Mouse (Mus musculus) neural tube, embryonic 10.5 days (tissue): ENCODE measurements around the gene Slc6a17.

Experiments
- DNase-seq: peaks from one replicate; pipeline ENCODE4 v3.0.0-alpha.2; 2017; ENCODE audit warnings: low spot score; ENCODE audit errors: extremely low spot score

The Slc6a17 gene

DNA sequence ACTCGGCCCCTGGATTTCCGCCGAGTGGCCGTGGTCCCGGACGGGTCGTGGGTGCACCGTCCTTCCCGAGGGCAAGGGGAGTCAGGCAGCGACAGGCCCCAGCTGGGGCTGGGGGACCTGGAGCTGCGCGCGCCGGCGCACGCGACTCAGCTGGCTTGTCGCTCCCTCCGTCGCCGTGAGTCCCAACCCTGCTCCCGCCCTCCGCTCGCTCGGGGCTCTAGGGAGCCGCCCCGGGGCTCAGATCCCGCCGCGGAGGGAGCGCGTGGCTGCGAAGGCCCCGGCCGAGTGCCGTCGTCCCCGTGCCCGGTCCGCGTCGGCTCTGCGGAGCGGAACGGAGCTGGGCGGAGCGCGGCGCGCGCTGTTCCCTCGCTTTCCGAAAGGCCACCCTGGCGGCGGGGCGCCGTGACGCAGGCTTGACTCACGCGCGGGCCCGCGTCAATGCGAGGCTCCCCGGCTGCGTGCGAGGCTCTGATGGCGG is at the start of gene Slc6a17:
Gene Slc6a17 (minus strand): TSS at position 388 of the 478 bp plus-strand sequence.
- DNase-seq: peak; percentile 77

DNA sequence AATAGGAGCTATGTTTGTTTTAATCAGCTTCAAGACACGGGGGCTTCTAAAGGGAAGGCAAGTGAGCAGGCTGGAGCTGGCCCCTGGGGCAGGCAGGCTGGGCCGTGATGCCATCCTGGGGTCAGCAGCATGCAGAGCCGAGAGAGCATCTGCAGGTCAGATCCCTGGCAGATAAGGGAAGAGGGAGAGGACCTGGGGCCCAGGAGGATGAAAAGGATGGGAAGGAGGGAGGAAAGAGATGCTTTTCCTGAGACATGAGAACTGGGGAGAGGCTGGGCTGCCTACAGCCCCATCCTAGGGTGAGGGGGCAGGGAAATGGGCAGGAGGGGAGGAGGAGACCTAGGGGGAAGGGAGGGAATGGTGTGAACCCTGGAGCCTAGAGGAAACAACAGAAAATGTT is 47.5 kb upstream of the Slc6a17 start:
- DNase-seq: no peak

DNA sequence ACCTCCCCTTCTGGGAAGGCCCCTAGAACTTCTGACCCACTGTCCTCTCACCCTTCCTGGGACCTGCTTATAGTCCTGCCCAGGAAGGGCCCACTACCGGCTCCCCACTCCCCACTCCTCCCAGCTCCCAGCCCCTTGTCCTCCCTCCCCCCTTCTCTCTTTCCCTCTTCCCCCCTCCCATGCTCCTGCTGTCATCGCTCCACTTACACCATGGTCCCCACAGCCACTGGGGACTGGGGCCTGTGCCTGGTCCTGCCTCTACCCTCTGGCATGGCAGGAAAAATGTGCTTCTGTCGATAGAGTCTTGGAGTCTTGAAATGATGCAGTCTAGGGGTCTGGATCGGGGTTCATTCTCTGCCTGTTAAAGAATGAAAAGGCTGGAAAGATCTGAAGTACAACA is 46.1 kb upstream of the Slc6a17 start:
- no peak for DNase-seq

GRCm38 (mm10) chr3:107562591-107562990 is 44.8 kb upstream of the Slc6a17 start:
- DNase-seq: no peak

GRCm38 (mm10) chr3:107562104-107562503 is 44.3 kb upstream of the Slc6a17 start:
- DNase-seq: no peak

- peak; percentile 77 for DNase-seq
Observed at GRCm38 (mm10) chr3:107559183-107559582, 41.4 kb upstream of the Slc6a17 start.

DNA sequence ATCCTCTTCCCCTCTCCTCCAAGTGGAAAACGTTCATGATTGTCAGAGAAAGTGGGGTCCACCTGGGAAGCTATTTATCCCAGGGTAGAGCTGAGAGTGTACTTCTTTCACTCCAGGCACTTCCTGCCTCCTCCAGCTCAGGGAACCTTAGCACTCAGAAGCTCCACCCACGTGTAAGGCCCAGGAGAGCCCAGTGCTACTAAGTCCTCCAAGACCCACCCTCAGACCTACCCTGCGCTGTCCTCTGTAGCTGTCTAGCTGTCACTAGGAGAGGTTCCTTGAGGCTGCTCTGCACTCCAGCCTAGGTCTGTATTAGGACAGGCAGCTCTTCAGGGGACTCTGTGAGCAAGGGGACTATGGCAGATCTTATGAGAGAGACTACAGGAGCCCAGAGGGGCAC is 40.9 kb upstream of the Slc6a17 start:
- DNase-seq: no peak

DNA sequence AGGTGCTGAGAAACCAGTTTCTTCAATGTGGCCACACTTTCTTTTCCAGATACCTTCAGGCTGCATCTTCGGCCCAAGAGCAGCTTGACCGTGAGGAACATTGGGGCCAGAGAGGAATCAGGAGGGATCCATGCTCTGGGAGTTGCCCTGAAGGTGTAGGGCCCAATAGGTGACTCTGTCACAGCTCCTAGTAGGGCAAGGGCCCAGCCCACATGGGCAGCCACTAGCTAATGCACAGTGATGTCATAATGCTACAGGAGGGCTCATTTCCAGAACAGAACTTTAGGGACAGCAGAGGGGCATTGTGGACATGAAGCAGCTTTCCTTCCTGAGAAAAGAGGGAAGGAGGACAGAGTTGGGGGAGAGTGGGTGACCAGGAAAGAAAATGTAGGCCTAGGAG is 37.0 kb upstream of the Slc6a17 start, which contains the start of gene Ubl4b:
Gene Ubl4b (minus strand): TSS at position 232 of the 400 bp plus-strand sequence.
- no peak for DNase-seq

DNA sequence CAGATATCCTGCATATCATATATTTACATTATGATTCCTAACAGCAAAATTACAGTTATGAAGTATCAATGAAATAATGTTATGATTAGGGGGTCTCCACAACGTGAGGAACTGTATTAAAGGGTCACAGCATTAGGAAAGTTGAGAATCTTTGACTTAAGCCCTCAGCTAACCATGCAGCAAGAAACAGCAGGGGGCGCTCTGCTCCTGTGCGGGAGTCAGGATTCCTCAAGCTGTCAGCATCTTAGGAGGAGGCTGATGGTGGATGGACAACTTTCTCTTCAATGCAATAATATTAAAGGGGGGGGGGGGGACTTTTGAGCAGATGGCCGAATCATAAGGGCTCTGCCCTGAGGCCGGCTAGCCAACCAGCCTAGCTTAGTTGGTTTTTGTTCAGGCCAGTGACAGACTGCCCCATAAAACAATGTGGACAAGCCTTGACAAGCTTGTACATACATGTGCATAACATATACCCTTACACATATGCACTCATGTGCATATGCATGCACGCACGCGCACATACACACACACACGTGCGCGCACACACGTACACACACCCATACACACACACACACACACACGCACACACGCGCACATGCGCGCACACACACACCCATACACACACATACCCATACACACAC is 32.7 kb upstream of the Slc6a17 start:
- DNase-seq: peak; percentile 68

- DNase-seq: no peak
Observed at GRCm38 (mm10) chr3:107546956-107547355, 29.1 kb upstream of the Slc6a17 start.

DNA sequence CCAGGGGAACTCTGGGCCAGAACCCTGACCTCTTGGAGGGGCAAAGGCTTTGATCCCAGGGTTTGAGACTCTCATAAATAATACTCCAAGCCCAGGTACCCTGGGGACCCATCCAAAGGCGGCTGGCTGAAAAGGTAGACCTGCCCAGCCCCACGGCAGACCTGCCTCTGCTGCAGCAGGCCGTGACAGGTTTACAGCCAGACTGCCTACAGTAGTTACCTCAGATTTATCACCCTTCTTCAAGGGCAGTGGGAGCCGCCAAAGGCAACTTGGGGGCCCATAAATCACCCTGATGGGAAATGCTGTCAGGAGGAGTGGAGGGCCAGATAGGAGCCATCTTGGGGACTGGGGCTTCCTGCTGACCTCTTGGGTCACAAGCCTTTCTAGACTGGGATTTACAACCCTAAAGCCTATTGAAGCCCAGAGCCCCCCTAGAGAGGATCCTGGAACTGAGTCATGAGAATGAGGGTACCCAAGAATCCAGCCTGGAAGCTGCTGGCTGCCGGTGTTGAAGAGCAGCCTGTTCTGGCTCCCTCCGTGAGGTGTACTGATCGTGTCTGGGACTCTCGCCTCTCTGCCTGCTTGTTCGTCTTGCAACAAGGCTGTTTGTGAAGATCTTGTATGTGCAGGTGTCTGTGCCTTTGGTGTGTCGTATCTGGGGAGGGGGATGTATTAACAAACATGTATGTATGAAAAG is 28.0 kb upstream of the Slc6a17 start:
- DNase-seq: peak; percentile 75

- DNase-seq: peak; percentile 29
Observed at GRCm38 (mm10) chr3:107545278-107545677, 27.5 kb upstream of the Slc6a17 start.

DNA sequence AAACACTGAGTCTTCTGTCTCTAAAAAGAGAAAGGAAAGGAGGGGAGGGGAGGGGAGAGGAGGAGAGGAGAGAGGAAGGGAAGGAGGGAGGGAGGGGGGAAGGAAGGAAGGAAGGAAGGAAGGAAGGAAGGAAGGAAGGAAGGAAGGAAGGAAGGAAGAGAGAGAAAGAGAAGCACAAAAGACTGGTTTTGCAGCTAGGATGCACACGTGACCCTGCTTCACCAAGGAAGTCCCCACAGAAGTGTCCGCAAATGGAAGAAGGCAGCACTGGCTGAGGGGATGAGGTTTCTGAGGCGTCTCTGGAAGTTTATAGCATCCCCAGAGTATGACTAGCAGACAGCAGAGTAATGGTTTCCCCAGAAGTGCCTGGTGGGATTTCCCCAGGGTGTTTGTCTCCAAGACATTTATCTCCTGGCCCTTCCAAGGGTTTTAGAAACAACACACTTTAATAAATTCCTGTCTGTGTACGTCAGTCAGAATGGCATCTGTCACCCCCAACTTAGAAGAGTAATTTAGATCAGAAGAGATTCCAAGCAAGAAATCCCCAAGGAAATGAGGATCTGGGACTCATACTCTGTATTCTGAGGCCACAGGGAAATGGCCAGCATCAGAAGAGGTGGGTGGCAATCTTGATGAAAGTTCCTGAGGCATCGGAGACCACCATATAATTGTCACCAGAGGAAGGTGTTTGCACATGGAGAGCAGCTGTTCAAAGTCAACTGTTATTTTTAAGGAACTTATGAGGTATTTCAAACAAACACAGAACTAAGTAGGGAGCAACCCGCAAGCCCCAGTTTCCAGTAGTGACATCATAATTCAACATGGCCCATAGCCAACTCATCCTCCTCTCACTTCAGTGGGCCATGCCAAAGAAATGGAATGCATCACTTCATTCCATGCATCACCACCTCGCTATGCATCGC is 25.6 kb upstream of the Slc6a17 start:
- no peak for DNase-seq

DNA sequence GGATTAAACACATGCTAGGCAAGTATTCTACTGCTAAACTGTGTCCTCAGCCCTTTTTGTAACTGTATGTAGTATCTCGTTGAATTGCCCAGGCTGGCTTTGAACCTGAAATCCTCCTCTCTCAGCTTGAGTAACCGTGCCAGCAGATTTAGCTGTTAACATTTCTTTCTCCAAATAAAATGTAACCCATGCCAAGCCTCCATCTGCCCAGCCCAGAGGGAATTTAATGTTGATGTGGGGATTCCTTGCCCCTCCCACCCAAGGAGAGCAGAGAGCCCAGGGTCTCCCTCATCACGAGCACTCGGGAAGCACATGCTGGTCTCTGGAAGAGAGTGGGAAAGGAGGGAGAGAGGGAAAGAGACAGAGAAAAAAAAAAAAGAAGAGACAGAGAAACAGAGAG is 24.8 kb upstream of the Slc6a17 start:
- DNase-seq: no peak

- DNase-seq: no peak
Observed at GRCm38 (mm10) chr3:107537504-107537889, 19.7 kb upstream of the Slc6a17 start.

DNA sequence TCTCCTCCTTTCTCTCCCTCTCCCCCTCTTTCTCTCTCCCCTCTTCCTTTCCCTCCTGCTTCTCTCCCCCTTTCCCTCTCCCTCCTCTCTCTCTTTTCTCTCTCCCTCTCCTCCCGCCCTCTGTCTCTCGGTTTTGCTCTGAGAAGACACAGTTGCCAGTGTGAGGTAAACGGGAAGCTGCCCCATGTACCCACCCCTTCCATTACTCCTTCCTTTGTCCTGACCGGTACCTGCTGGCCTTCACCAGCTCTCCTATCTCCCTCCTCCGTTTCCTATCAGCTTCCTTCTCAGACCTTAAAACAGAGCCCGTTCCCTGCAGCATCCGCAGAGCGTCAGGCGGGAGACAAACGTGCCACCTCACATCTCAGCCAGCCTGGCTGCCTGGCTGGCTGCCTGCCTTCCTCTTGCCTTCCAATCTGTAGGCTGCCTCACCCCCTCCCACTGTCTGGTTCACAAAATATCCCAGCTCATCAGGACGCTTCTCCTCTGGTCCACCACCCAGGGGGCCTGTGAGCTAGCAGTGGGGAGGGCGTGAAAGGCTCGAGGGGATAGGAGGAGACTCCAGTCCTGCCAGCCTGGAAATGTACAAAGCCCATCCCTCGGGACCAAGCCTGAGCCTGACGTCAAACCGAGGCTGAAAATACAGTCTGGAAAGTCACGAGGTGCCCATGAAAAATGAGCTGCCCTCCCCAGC is 19.1 kb upstream of the Slc6a17 start:
- DNase-seq: no peak

GRCm38 (mm10) chr3:107534951-107535350 is 17.1 kb upstream of the Slc6a17 start:
- no peak for DNase-seq

DNA sequence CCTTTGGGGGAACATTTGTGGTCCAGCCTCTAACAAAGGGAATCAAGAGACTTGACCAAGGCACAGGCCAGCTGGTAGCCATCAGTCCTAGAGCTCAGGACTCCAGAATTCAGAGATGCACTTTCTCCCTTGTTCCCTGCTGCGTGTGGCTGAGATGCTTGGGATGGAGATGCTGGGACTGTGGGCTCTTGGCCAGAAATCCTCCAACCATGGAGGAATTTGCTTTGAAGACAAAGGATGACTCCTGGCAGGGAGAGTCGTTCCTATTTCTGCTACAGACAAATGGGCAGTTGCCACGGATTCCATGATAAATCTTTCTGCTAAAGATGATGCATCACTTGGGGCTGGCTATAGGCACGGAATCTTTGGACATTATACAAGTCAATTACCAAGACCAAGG is 15.7 kb upstream of the Slc6a17 start:
- DNase-seq: no peak

- DNase-seq: no peak
Observed at GRCm38 (mm10) chr3:107530581-107530980, 12.8 kb upstream of the Slc6a17 start.

GRCm38 (mm10) chr3:107529182-107529581 is 11.4 kb upstream of the Slc6a17 start:
- no peak for DNase-seq

DNA sequence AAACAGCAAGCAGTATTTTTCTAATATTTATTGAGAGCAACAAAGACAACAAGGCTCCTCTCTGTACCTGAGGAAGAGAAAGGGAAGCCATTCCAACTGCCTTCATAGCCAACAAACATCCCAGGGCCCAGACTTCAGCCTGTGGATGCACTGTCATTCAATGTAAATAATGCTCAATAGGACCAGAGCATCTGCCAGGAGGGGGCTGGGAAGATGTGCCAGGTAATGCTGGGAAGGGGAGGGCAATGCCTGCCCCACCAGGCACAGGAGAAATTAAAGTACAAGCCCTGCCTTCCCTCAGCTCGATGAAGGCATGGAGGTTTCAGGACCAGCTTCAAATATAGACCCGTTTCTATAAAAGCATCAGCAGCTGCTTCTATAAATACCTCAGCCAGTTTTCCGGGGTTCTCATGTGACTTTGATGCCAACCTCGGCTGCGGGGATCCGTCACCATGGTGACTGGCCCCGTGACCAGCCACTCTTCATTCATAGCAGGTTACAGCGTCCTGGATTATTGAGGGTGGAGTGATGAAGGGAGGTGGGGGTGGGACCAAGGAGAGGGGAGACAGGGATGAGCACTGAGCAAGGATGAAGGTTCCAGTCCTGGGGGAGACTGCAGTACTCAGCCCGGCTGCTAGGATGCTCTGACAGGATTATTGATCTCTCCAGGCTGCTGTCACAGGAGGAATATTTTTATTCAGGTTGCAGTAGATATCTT is 10.7 kb upstream of the Slc6a17 start:
- DNase-seq: no peak
